Mouse (Mus musculus) kidney, embryonic 14.5 days (tissue): ENCODE measurements at regions not wholly inside any gene's neighbourhood (a gene's known extent, or its start where the extent isn't known, plus 50 kb on each side); places are given as distances from the start of the nearest gene placed in this dataset.

Experiments
- ATAC-seq: fragments of 200-750 bp; cut with Nextera tagmentation; 2 replicates; pipeline ENCODE4 v1.8.0; 2017; ENCODE audit warnings: moderate number of reproducible peaks, mild to moderate bottlenecking, moderate TSS enrichment, moderate library complexity; ENCODE audit not compliant: low FRiP score, low TSS enrichment
- H3K27ac ChIP-seq: fragments of 300-500 bp; sonication (generic); 2 replicates; pipeline ENCODE4 v1.5.1; 2014; ENCODE audit warnings: low read depth, mild to moderate bottlenecking, low read length, moderate library complexity, mixed read lengths
- H3K27me3 ChIP-seq: fragments of 300-500 bp; sonication (generic); 2 replicates; pipeline ENCODE4 v1.6.1; 2014; ENCODE audit warnings: mild to moderate bottlenecking, low read length; ENCODE audit not compliant: control insufficient read depth, insufficient read depth
- H3K36me3 ChIP-seq: fragments of 300-500 bp; sonication (generic); 2 replicates; pipeline ENCODE4 v1.6.1; 2014; ENCODE audit warnings: low read length, mixed read lengths; ENCODE audit not compliant: control insufficient read depth, insufficient read depth
- H3K4me1 ChIP-seq: fragments of 300-500 bp; sonication (generic); 2 replicates; pipeline ENCODE4 v1.6.1; 2014; ENCODE audit warnings: low read length, mixed read lengths; ENCODE audit not compliant: control insufficient read depth, insufficient read depth
- H3K4me2 ChIP-seq: fragments of 300-500 bp; sonication (generic); replicated peaks from 2 replicates; pipeline ENCODE4 v1.6.1; 2014; ENCODE audit warnings: low read depth, mild to moderate bottlenecking, low read length
- H3K4me3 ChIP-seq: fragments of 300-500 bp; sonication (generic); 2 replicates; pipeline ENCODE4 v1.5.1; 2014; ENCODE audit warnings: mild to moderate bottlenecking, low read length
- H3K9ac ChIP-seq: fragments of 300-500 bp; sonication (generic); 2 replicates; pipeline ENCODE4 v1.6.1; 2014; ENCODE audit warnings: low read depth, mild to moderate bottlenecking, low read length, moderate library complexity
- H3K9me3 ChIP-seq: fragments of 300-500 bp; sonication (generic); 2 replicates; pipeline ENCODE4 v1.6.1; 2016; ENCODE audit warnings: low read length; ENCODE audit not compliant: control insufficient read depth
- WGBS: fragments of 180-500 bp; shearing (Covaris S2); extraction: QIAGEN DNeasy Blood & Tissue Kit; methylation state at CpG from one replicate; pipeline ENCODE4 v1.1.7; 2014; 5-methylcytosine and 5-hydroxymethylcytosine counted together

DNA sequence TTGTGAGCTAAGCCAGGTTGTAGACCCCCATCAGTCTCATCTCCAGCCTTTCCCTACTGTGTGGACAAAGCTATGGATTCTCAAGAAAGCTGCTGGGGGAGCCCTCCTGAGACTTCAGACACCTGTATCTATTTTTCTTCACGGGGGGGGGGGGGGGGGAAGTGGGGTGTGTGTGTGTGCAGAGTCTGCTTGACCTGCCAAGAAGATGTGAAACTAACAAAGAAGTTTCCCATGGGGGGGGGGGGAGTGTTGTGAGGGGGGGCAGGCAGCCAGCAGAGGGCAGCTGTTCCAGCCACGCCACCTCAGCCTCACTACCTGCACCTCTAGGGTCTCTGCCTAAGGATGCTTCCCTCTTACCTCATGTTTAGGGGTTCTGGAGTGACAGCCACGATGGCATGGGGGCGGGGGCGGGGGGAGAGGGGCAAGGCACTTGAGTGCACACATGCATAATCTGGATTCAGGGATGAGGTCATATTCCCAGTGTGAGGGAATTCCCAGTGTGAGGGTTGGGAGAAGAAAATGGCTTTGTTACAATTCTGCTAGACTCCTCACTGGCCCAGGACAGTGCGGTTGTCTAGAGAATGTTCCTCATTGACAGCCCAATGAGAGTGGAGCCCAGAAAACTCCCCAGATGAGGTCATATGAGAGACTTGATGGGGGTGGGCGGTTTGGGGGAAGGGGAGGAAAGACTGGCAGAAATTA lies 104.0 kb upstream of the Spata13 start:
- Histone ChIP-seq H3K9ac (no peak overlapping the region), H3K4me2 (no peak overlapping the region), H3K4me3 (no peak overlapping the region), H3K36me3 (no peaks in the 10 kb centered on the region), H3K27me3 (no peaks in the 10 kb centered on the region), H3K4me1 (peaks cover 12% of the 10 kb centered on the region; the same call in 1 of the 2 replicates), H3K9me3 (no peaks in the 10 kb centered on the region), H3K27ac (no peak overlapping the region)
- no peak for ATAC-seq
- WGBS = 57% methylated on average over 7 of the region's 7 CpGs

DNA sequence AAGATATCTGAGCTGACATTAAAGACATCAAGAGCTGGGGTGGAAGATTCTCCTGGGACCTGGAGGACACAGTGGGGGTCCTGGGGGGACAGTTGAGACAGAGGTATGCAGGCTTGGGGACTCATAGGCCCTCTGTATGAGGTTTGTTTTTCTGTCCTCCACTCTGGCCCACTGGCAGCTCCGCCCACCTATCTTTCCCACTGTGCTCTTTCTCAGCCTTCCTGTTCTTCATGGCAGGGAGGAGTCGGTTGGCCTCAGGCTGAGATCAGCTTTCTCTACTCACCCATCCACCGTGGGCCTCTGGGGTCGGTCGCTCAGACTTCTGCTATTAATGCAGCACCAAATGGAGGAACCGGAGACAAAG lies 103.5 kb upstream of the Spata13 start:
- Histone ChIP-seq H3K9me3 (no peaks in the 10 kb centered on the region), H3K27ac (no peak overlapping the region), H3K36me3 (no peaks in the 10 kb centered on the region), H3K9ac (no peak overlapping the region), H3K27me3 (no peaks in the 10 kb centered on the region), H3K4me2 (no peak overlapping the region), H3K4me1 (peaks cover 12% of the 10 kb centered on the region; the same call in 1 of the 2 replicates), H3K4me3 (no peak overlapping the region)
- no peak for ATAC-seq
- 21% methylated on average over 6 of the region's 6 CpGs for WGBS

DNA sequence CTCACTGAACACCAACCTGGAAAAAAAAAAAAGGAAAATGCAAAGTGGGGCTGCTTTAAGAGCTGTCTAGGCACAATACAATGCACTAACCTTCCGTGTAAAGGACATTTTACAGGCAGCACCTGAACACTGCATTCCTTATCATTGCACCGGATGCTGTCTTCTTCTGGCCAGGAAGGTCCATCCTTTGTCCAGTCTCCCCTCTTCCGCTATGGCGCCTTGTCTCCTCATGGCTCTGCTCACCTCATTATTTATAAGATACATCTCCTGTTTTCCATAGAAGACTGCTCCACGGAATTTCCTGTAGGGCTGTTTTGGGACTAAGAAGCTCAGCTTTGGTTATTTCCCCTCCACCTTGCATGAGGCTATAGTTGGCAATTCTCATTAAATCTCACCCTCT lies 102.8 kb upstream of the Spata13 start:
- 80% methylated on average over 5 of the region's 5 CpGs for WGBS
- H3K9me3 ChIP-seq = no peaks in the 10 kb centered on the region

DNA sequence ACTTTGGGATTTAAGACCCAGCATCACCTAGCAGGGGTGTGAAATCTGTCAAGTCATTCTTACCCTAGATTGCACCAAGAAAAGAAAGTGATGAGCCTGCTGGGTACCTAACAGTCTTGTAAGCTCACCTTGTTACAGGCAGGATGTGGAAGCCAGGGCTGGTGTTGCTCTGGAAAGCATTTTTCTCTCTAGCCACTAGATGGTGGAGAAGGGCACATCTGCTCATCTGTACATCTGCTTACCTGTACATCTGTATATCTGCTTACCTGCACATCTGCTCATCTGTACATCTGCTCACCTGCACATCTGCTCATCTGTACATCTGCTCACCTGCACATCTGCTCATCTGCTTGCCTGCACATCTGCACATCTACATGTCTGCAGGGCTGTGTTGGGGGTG lies 102.0 kb upstream of the Spata13 start:
- Histone ChIP-seq H3K36me3 (no peaks in the 10 kb centered on the region), H3K27me3 (no peaks in the 10 kb centered on the region), H3K9me3 (no peaks in the 10 kb centered on the region), H3K27ac (no peak overlapping the region), H3K4me1 (peaks cover 12% of the 10 kb centered on the region; the same call in 1 of the 2 replicates), H3K4me3 (no peak overlapping the region), H3K9ac (no peak overlapping the region), H3K4me2 (no peak overlapping the region)
- no peak for ATAC-seq

More for the DNA sequence above, 102.8 kb upstream of the Spata13 start:
- peaks cover 12% of the 10 kb centered on the region; the same call in 1 of the 2 replicates for H3K4me1 ChIP-seq
- no peak overlapping the region for H3K9ac ChIP-seq
- H3K27me3 ChIP-seq = no peaks in the 10 kb centered on the region
- no peak overlapping the region for H3K27ac ChIP-seq
- H3K4me2 ChIP-seq = no peak overlapping the region
- H3K4me3 ChIP-seq = no peak overlapping the region
- ATAC-seq = no peak
- H3K36me3 ChIP-seq = no peaks in the 10 kb centered on the region

DNA sequence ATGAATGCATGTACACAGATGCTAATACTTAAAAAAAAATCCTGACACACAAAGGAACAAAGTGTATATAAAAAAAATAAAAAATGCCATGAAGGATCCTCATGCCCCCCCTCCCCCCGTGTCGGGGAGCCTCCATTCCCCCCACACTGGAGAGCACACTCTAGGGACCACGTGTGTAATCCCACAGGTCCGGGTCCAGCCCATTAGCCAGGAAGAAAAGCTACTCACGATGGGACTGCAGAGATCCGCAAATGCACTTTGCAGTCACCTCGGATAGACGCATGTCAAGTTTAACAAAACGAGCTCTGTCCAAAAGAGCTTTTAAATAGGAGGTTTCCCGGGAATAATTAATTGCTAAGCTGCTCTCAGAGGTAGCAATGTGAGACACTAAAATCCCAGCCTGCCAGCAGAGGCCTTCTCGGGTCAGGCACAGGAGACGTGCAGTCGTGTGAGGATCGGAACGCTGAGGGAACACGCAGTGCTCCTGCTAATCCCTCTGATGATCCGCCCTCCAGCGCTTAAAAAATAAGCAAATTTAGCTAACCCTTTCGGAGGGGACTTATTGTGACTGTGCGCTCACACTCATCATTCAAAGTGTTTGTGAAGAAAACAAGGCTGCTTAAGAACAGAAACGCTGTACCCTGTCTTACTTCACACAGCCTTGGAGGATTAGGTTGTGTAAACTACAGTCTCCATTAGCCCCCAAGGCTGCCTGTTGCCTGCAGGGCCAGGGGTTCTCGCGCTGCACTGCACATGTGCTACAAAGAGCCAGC lies 100.2 kb upstream of the Spata13 start:
- ATAC-seq = no peak
- Histone ChIP-seq H3K36me3 (no peaks in the 10 kb centered on the region), H3K9ac (no peak overlapping the region), H3K27me3 (no peaks in the 10 kb centered on the region), H3K4me2 (no peak overlapping the region), H3K4me3 (no peak overlapping the region), H3K27ac (no peak overlapping the region), H3K4me1 (peaks cover 12% of the 10 kb centered on the region; the same call in 1 of the 2 replicates), H3K9me3 (0 out of 2 replicates have a peak, but pooled peaks cover 3% of the 10 kb centered on the region)
- 37% methylated on average over 23 of the region's 23 CpGs for WGBS

DNA sequence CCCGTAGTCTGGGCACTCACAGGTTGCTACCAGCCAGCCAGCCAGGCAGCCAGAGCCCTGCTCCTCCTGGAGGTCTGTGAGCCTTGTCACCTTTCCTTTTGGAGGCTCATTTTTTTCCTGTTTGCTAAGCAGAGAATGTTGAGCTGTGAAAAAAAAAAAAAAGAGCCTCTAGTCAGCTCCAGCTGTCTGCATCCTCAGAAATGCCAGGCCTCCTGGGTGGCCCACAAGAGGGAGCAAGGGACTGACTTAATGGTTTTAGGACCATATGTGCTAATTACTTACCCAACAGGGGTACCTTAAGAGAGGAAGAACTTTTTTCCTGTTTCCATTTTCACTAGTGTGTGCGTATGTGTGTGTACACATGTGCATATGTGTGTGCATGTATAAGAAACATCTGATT lies 94.8 kb upstream of the Spata13 start:
- 78% methylated on average over 2 of the region's 2 CpGs for WGBS
- no peak overlapping the region for H3K27ac ChIP-seq
- H3K9me3 ChIP-seq = 0 out of 2 replicates have a peak, but pooled peaks cover 3% of the 10 kb centered on the region
- H3K9ac ChIP-seq = no peak overlapping the region
- H3K4me3 ChIP-seq = no peak overlapping the region
- H3K36me3 ChIP-seq = no peaks in the 10 kb centered on the region
- H3K4me2 ChIP-seq = no peak overlapping the region
- H3K4me1 ChIP-seq = no peaks in the 10 kb centered on the region
- H3K27me3 ChIP-seq = no peaks in the 10 kb centered on the region
- no peak for ATAC-seq

DNA sequence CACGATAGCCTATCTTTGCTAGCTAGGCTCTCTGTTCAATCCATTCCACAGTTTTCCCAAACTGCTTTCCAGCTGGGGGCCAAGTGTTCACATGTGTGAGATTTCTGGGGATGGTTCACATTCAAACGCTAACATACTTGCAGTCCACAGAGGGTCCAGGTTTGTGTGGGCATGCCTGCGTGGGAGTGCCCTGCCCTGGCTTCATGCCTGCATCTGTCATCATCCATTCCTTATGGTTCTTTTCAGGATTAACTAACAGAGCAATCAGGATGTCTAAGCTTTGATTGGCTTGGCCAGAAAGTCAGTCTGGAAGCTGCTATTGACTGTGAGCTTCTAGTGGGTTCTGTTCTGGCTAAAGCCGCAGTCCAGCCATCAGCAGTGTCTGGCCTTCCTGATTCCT lies 93.7 kb upstream of the Spata13 start:
- WGBS = 73% methylated on average over 4 of the region's 4 CpGs
- Histone ChIP-seq H3K4me3 (no peak overlapping the region), H3K36me3 (no peaks in the 10 kb centered on the region), H3K4me1 (no peaks in the 10 kb centered on the region), H3K27ac (no peak overlapping the region), H3K9ac (no peak overlapping the region), H3K9me3 (0 out of 2 replicates have a peak, but pooled peaks cover 3% of the 10 kb centered on the region), H3K4me2 (no peak overlapping the region), H3K27me3 (no peaks in the 10 kb centered on the region)
- ATAC-seq = no peak

DNA sequence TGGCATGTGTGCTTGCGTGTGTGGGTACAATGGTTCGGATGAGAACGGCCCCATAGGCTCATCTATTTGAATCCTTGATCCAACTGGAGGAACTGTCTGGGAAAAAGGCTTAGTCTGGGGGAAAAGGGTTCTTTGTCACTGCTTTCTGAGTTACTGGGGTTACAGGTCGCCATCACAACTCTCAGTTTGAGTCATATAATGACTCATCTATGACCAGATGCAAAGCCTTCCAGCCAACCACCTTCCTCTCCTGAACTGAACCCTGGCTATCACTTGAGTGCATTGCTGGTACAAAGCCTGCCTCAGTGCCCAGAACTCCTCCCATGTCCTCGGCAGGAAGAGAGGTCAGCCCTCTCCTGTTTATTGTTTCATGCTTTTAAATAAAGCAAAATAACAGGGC lies 92.2 kb upstream of the Spata13 start:
- Histone ChIP-seq H3K27ac (no peak overlapping the region), H3K4me2 (no peak overlapping the region), H3K4me1 (no peaks in the 10 kb centered on the region), H3K9ac (no peak overlapping the region), H3K9me3 (0 out of 2 replicates have a peak, but pooled peaks cover 3% of the 10 kb centered on the region), H3K27me3 (no peaks in the 10 kb centered on the region), H3K36me3 (no peaks in the 10 kb centered on the region), H3K4me3 (no peak overlapping the region)
- no peak for ATAC-seq
- WGBS = 76% methylated on average over 5 of the region's 5 CpGs

DNA sequence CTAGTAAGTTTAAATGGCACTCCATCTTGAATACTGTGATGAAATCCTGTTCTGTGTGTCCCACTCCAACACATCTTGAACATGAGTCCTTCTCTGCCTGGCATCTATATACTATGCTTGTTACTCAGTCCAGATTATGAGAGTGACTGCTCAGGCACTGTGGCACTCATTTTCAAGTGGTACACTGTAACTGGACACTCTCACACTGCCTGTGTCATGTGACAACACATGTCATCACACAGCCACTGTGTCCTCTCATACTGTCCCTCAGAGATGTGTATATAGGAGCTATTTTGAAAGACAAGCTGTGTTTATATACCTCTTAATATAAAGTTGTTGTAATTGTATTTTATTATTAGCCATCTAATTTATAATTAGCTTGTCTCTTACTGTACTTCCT lies 89.0 kb upstream of the Spata13 start:
- H3K4me3 ChIP-seq = no peak overlapping the region
- H3K4me2 ChIP-seq = no peak overlapping the region
- H3K4me1 ChIP-seq = no peaks in the 10 kb centered on the region
- no peaks in the 10 kb centered on the region for H3K36me3 ChIP-seq
- no peak for ATAC-seq
- no peaks in the 10 kb centered on the region for H3K9me3 ChIP-seq
- no peaks in the 10 kb centered on the region for H3K27me3 ChIP-seq
- no peak overlapping the region for H3K9ac ChIP-seq
- no peak overlapping the region for H3K27ac ChIP-seq
